Mouse (Mus musculus): ENCODE measurements around the gene Olfr744.
"Not testable (repeated sequence)": the region's sequence is repeated elsewhere in the genome, so short reads cannot be mapped to it uniquely, and the experiment has no call there.

The Olfr744 gene

DNA sequence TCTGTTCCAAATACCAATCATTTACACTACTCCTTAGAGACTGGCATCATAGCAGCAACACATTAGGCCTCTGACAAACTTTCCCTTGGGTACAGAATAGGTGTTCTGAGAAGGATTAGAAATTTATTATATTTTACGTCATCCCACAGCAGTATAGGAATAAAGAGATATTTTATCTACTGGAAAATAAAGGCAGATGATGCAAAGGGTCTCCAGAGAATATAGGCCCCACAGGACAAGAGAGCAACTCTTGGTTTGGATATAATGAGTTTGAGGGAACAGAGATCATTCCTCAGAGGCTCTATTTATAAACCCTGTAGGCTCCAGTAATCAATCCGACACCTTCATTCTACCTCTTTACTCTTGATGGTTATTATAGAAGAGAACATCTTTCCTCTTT, at the start of gene Olfr744:
Olfr744 (plus strand) TSS at position 301 of the 400 bp plus-strand sequence.
- no peak for DNase-seq

DNA sequence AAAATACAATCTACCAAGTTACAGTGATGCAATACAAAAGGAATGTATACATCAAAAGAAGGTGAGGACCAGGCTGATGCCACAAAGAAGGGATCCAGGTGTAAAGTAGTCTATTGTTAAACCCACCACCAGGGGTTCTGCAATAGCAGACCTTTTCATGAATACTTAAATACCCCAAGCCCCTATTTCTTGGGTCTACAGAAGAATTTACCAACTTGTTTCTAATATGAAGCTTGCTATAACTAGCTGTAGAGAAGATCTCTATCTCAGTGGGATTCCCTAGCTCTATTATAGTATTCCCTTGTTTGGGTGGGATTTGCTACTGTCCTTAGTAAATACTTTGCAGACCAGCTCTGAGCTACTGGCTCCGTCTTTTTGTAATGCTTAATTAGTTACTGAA, 41.6 kb upstream of the Olfr744 start:
- not testable (repeated sequence) for DNase-seq

DNA sequence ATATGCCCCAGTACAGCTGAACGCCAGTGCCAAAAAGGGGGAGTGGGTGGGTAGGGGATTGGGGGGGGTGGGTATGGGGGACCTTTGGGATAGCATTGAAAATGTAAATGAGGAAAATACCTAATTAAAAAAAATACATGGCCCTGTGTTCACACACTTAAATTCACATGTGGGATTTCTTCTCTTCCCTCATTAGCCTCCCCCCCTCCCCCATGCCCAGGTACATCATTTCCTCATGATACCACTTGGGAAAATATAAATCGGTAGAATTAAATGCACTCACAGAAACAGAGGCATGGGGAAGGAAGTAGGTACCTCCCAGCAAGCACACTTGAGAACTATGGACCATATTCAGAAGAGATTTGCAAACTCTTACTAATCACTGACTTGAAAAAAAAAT, 24.4 kb downstream of the Olfr744 start, which contains the start of gene Olfr745:
Olfr745 (plus strand) TSS at position 301 of the 400 bp plus-strand sequence.
- no peak for DNase-seq

DNA sequence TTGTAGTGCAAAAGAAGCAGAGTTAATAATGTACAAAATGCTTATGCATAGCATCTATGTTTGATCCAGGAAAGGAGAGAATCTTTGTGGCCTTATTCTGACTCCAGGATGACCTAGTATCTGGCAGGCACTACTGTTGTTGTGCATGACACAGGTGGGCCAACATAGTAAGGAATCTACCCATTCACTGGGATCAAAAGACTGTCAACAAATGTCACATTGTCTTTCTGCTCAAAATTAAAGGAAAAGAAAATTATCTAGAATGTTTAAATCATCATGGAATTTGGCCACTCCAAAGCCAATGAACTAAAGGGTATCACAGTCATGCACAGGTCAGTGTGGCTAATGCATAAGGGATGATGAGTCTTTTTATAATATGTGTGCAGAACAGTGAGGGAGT, 32.1 kb downstream of the Olfr744 start, which contains the start of gene Olfr746:
Olfr746 (plus strand) TSS at position 301 of the 400 bp plus-strand sequence.
- no peak for DNase-seq

All from lung, postnatal 14 days (tissue).